Mouse (Mus musculus) neural tube, embryonic 14.5 days (tissue): ENCODE measurements around the gene Gpr152. TPM values are rescaled to one million over a fixed set of nuclear protein-coding genes. Genes with fewer than 3 reads are reported as not detected.

Source experiments
- ATAC-seq: fragments of 200-750 bp; cut with Nextera tagmentation; 2 replicates; pipeline ENCODE4 v1.8.0; 2017; ENCODE audit warnings: low read depth, mild to moderate bottlenecking, moderate TSS enrichment, moderate library complexity
- H3K27ac ChIP-seq: fragments of 300-500 bp; sonication (generic); 2 replicates; pipeline ENCODE4 v1.5.1; 2014; ENCODE audit warnings: low read depth, mild to moderate bottlenecking, control low read depth, low read length, moderate library complexity, mixed read lengths
- H3K27me3 ChIP-seq: fragments of 300-500 bp; sonication (generic); 2 replicates; pipeline ENCODE4 v1.6.1; 2014; ENCODE audit warnings: low read length; ENCODE audit not compliant: control insufficient read depth, insufficient read depth
- H3K36me3 ChIP-seq: fragments of 300-500 bp; sonication (generic); 2 replicates; pipeline ENCODE4 v1.6.1; 2014; ENCODE audit warnings: low read length, mixed read lengths; ENCODE audit not compliant: control insufficient read depth, insufficient read depth
- H3K4me1 ChIP-seq: fragments of 300-500 bp; sonication (generic); 2 replicates; pipeline ENCODE4 v1.6.1; 2014; ENCODE audit warnings: low read length; ENCODE audit not compliant: control insufficient read depth, insufficient read depth
- H3K4me2 ChIP-seq: fragments of 300-500 bp; sonication (generic); 2 replicates; pipeline ENCODE4 v1.6.1; 2014; ENCODE audit warnings: mild to moderate bottlenecking, low read depth, low read length, control low read depth
- H3K4me3 ChIP-seq: fragments of 300-500 bp; sonication (generic); 2 replicates; pipeline ENCODE4 v1.5.1; 2014; ENCODE audit warnings: low read depth, low read length, control low read depth, mixed read lengths
- H3K9ac ChIP-seq: fragments of 300-500 bp; sonication (generic); replicated peaks from 2 replicates; pipeline ENCODE4 v1.6.1; 2014; ENCODE audit warnings: low read depth, mild to moderate bottlenecking, control low read depth, low read length, mixed read lengths
- H3K9me3 ChIP-seq: fragments of 300-500 bp; sonication (generic); 2 replicates; pipeline ENCODE4 v1.6.1; 2016; ENCODE audit warnings: low read length; ENCODE audit not compliant: control insufficient read depth
- WGBS: fragments of 180-500 bp; shearing (Covaris S2); extraction: QIAGEN DNeasy Blood & Tissue Kit; methylation state at CpG from one replicate; pipeline ENCODE4 v1.1.7; 2014; 5-methylcytosine and 5-hydroxymethylcytosine counted together
- polyA plus RNA-seq: library from polyadenylated mRNA; unstranded; fragments of >200 nt; fragmentation: Nextera tagmentation; extraction: Ambion mirVana; gene quantifications from 2 replicates; pipeline ENCODE4 v1.2.1, GENCODE M21; 2014

The Gpr152 gene
- polyA plus RNA-seq, 1 experiment from 2014 or later: not detected

DNA sequence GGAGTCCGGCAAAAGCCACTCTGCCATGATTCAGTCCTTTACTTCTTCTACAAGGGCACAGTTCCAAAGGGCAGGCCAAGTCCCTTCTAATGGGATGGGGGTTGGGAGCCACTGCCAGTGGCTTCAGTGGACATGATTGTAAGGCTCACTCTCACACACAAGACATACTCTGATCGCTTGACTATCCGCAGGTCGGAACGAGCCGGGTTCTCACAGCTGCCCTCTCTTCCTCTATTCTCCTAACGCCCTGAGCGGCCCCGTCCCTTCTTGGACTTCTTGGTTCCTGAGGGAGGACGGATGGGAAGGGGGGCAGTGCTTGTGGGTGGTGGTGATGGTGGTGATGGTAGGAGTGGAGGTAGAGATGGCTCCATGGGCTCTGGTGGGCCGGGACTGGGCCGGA is 17.2 kb downstream of the Gpr152 start:
- no peak overlapping the region for H3K27ac ChIP-seq

GRCm38 (mm10) chr19:4159049-4159448 is 19.5 kb downstream of the Gpr152 start:
- no peak overlapping the region for H3K4me3 ChIP-seq
- ATAC-seq: no peak
- H3K27ac ChIP-seq: no peak overlapping the region
- H3K4me1 ChIP-seq: peaks cover 10% of the 10 kb centered on the region
- no peak overlapping the region for H3K4me2 ChIP-seq
- H3K27me3 ChIP-seq: no peaks in the 10 kb centered on the region
- WGBS: 94% methylated on average over 8 of the region's 8 CpGs
- H3K36me3 ChIP-seq: peaks cover 45% of the 10 kb centered on the region
- no peaks in the 10 kb centered on the region for H3K9me3 ChIP-seq
- no peak overlapping the region for H3K9ac ChIP-seq

More for the DNA sequence above, 17.2 kb downstream of the Gpr152 start:
- ATAC-seq: no peak
- no peak overlapping the region for H3K4me3 ChIP-seq
- peaks cover 45% of the 10 kb centered on the region for H3K36me3 ChIP-seq
- 91% methylated on average over 12 of the region's 12 CpGs for WGBS
- H3K9me3 ChIP-seq: no peaks in the 10 kb centered on the region
- no peak overlapping the region for H3K9ac ChIP-seq
- no peaks in the 10 kb centered on the region for H3K4me1 ChIP-seq
- H3K4me2 ChIP-seq: no peak overlapping the region
- H3K27me3 ChIP-seq: no peaks in the 10 kb centered on the region

DNA sequence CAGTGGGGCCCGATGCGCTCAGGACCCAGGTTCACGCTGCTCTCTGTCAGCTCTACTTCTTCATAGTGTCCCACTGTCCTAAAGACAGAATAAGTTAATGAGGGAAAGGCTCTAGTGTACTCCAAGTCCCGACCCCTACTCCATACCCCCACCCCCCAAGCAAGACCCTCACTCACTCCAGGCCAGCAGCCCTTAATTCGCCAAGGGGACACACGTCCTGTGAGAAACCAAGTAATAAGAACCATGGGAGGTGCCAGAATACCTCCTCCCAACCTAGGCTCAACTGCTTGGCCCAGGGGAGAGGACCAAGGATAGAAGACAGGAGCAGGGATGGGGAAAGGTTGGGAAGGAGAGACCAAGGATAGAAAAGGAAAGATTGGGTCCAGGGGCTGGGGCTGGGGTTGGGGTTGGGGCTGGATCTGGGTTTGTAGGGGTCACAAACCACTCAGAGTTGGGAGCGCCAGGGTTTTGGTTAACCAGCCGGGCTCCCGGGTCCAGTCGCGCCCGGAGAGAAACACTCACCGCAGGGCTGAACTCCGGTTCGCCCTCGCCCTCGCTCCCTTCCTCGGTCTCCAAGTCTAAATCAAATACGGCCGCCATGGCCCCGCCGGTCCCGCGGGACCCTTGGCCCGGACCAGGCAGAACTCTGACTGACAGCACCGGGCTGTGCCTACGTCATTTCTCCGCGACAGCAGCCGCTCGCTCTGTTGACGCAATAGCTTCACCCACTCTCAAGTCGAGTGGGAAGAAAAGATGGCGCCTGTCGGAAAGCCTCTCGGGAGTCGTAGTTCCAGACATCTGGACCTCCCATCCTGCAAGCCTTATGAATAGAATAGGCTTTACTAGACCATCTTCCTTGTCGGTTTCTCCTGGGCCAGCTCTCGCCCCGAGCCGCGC is 23.3 kb downstream of the Gpr152 start, which contains the start of gene Rps6kb2:
TSS of gene Rps6kb2 (minus strand) at position 709 of the 897 bp plus-strand sequence.
- Histone ChIP-seq H3K4me1 (peaks cover 10% of the 10 kb centered on the region), H3K36me3 (peaks cover 24% of the 10 kb centered on the region), H3K9ac (peak within 1 kb of the TSS; percentile 54), H3K4me2 (peak within 1 kb of the TSS; percentile 63), H3K4me3 (peak within 1 kb of the TSS; percentile 56), H3K27ac (peak within 1 kb of the TSS; percentile 90), H3K9me3 (no peaks in the 10 kb centered on the region), H3K27me3 (no peaks in the 10 kb centered on the region)
- WGBS: 7% methylated on average over 41 of the region's 42 CpGs
- peak; percentile 87 for ATAC-seq

GRCm38 (mm10) chr19:4163543-4163887 is 23.9 kb downstream of the Gpr152 start:
- Histone ChIP-seq H3K4me1 (peaks cover 10% of the 10 kb centered on the region), H3K27ac (peak overlapping the region; percentile 90), H3K4me3 (peak overlapping the region; percentile 56), H3K9me3 (no peaks in the 10 kb centered on the region), H3K4me2 (peak overlapping the region; percentile 63), H3K36me3 (peaks cover 18% of the 10 kb centered on the region), H3K9ac (peak overlapping the region; percentile 54; the same call in 1 of the 2 replicates), H3K27me3 (no peaks in the 10 kb centered on the region)
- WGBS: 35% methylated on average over 4 of the region's 4 CpGs
- peak; percentile 8; the same call in 1 of the 2 replicates for ATAC-seq

GRCm38 (mm10) chr19:4164100-4164499 is 24.5 kb downstream of the Gpr152 start:
- no peak overlapping the region for H3K4me2 ChIP-seq
- H3K27ac ChIP-seq: no peak overlapping the region
- no peaks in the 10 kb centered on the region for H3K27me3 ChIP-seq
- no peak for ATAC-seq
- H3K4me3 ChIP-seq: no peak overlapping the region
- 83% methylated on average over 3 of the region's 3 CpGs for WGBS
- H3K4me1 ChIP-seq: peaks cover 10% of the 10 kb centered on the region
- no peak overlapping the region for H3K9ac ChIP-seq
- no peaks in the 10 kb centered on the region for H3K9me3 ChIP-seq
- peaks cover 12% of the 10 kb centered on the region for H3K36me3 ChIP-seq

- ATAC-seq: no peak
- Histone ChIP-seq H3K27ac (no peak overlapping the region), H3K27me3 (no peaks in the 10 kb centered on the region), H3K4me1 (peaks cover 10% of the 10 kb centered on the region), H3K36me3 (peaks cover 8% of the 10 kb centered on the region; the same call in 1 of the 2 replicates), H3K9ac (no peak overlapping the region), H3K4me2 (no peak overlapping the region), H3K4me3 (no peak overlapping the region), H3K9me3 (no peaks in the 10 kb centered on the region)
- 81% methylated on average over 2 of the region's 2 CpGs for whole genome bisulfite sequencing
These were observed 25.1 kb downstream of the Gpr152 start for GRCm38 (mm10) chr19:4164721-4165120.

GRCm38 (mm10) chr19:4166678-4167476 is 27.3 kb downstream of the Gpr152 start:
- Histone ChIP-seq H3K36me3 (no peaks in the 10 kb centered on the region), H3K9me3 (no peaks in the 10 kb centered on the region), H3K27me3 (no peaks in the 10 kb centered on the region), H3K4me2 (no peak overlapping the region), H3K9ac (no peak overlapping the region), H3K4me1 (peaks cover 16% of the 10 kb centered on the region), H3K27ac (no peak overlapping the region), H3K4me3 (no peak overlapping the region)
- WGBS: 80% methylated on average over 9 of the region's 9 CpGs
- no peak for ATAC-seq

DNA sequence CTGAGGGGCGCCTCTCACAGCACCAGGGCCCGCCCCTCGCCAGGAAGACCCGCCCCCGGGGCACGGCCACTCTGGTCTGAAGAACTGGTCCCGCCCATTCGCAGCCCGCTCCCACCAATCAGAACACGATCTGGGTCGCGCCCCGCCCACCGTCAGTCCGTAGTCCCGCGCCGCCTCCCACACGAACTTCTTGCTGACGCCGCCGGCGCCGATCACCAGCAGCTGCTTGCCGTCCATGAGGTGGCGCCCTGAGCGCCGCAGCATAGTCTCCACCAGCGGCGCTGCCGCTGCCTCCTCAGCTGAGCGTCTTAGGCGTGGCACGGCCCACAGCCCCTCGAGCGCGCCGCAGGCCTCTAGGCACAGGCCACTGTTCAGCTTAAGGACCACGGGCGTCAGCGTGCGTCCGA is 29.8 kb downstream of the Gpr152 start:
- Histone ChIP-seq H3K4me3 (peak overlapping the region; percentile 39), H3K27me3 (no peaks in the 10 kb centered on the region), H3K36me3 (no peaks in the 10 kb centered on the region), H3K4me2 (peak overlapping the region; percentile 82), H3K4me1 (peaks cover 6% of the 10 kb centered on the region; the same call in 1 of the 2 replicates), H3K9ac (peak overlapping the region; percentile 76), H3K9me3 (no peaks in the 10 kb centered on the region), H3K27ac (peak overlapping the region; percentile 93)
- ATAC-seq: peak; percentile 94
- under 1% methylated on average over 43 of the region's 43 CpGs for WGBS
